Mouse (Mus musculus) retina, embryonic 14.5 days (tissue): ENCODE measurements around the gene Rnf224.

Source experiments
- DNase-seq: peaks from one replicate; pipeline ENCODE4 v3.0.0-alpha.2; 2015; ENCODE audit warnings: low spot score

Rnf224 gene

DNA sequence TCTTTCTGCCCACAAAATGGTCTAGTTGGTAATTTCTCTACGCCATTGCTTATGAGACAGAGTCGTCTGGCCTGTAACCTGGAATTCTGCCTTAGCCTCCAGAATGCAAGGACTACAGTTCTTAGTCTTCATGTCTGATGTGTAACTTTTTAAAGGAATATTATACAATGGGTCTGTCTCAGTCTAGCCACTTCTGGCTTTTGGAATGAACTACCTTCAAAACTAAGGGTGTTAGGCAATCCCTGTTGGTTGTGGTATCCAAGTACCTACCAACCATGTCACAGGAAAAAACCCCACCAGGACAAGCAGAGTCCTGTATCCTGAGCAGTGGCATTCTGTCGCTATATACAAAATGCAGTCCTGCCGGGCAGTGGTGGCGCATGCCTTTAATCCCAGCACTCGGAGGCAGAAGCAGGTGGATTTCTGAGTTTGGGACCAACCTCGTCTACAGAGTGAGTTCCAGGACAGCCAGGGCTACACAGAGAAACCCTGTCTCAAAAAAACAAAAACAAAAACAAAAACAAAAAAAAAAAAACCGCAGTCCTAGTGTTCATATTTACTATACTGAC is 10.7 kb downstream of the Rnf224 start:
- no peak for DNase-seq

DNA sequence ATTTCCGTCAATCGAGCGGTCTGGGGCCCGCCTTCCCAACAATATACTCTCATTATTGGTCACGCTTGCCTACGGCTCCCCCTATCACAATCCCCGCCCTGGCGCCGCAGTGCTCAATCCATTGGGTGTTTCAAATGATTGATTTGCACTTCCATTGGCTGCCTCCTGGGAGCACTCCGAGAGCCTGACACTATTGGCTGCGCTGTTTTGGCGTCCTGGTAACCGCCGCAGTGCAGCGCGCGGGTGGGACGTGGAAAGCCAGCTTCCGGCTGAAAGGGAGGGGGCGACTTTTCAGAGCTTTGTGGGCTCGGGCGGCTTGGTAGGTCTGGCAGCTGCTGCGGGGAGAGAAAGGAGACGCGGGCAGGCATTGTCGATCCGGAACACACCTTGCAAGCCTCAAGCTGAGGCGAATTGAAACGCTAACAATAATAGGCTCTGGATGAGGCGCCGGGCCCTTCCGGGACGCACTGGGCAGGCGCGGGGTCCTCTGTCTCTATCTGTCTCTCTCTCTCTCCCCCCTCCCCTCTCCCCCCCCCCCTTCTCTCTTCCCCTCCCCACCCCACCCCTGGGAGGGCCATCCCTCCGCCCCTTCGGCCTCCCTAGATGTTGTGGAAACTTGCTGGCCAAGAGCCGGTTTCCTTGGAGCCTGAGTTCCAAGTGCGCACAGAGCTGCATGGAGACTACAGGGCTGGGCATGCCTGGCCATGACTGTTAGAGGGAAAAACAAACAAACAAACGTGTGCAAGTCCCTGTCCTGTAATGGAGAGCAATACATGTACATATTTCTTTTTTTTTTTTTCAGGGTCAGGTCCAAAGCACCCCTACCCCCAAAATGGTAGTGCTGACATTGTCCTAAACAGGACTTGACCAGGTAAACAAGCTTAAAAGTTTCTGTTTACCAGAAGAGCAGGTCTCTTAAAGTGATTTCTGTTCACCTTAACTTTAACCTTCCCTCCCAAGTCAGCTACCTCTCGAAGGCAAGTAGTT is 11.5 kb downstream of the Rnf224 start:
- DNase-seq = peak; percentile 99

- no peak for DNase-seq
These were observed 12.2 kb downstream of the Rnf224 start, which contains the start of gene Tubb4b for GRCm38 (mm10) chr2:25224492-25224765. Gene Tubb4b (minus strand): TSS chr2:25224702.

- no peak for DNase-seq
These were observed 12.7 kb downstream of the Rnf224 start for GRCm38 (mm10) chr2:25223681-25224491.

GRCm38 (mm10) chr2:25221331-25221772 is 15.2 kb downstream of the Rnf224 start:
- DNase-seq = no peak

DNA sequence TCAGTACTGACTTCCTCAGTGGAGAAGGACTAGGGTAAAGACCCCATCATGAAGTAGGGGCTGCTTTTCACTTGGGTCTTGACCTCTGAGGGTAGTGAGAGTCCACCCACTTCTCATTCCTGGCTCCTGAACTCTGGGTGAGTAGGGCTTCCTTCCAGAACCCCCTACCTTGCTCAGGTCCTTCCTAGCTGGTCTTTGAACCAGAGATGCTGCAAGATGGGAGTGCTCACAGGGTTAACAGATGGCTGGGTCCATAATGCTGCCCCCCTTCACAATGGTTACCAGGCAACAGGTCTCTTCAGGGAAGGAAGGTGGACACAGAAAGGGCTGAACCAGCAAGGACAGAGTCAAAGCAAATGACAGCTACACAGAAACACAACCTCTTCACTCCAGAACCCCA is 18.1 kb downstream of the Rnf224 start, which contains the start of gene Fam166a:
Gene Fam166a (plus strand): TSS at position 301 of the 400 bp plus-strand sequence.
- DNase-seq = no peak

DNA sequence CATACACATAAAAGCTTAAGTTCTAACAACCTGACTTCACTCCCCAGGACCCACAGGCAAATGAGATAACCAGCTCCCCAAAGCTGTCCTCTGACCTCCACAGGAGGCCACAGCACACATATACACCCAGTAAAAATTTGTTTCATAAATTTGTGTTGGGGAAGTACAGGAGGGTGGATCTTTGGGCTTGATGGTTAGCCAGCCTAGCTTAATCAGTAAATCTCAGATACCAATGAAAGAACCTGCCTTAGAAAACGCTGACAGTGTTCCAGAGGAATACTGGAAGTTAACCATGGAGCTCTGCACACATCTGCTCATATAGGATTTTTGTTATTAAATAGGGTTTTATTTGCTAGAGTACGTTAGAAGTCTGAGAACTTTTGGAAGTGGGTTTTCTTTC is 18.9 kb downstream of the Rnf224 start:
- DNase-seq = no peak

DNA sequence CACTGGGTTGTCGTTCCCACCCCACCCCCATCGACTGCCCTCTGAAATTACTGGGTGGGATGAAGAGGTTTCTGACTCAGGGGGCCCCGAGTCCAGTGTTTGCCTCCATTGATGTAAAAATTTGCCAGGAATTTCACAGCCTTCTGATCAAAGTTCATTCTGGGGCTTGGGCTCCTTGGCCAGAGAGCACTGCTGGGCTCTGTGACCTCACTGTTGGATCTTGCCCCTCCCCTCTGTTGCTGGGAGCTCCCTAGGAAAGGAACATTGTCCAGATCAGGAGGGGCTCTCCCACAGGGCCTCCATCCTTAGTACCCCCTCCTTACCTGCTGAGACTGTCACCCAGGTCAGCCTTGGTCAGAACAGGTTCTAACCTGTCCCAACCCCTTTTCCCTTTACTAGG is 22.1 kb downstream of the Rnf224 start, which contains the start of gene Stpg3:
Gene Stpg3 (minus strand): TSS at position 194 of the 400 bp plus-strand sequence.
- DNase-seq = no peak

DNA sequence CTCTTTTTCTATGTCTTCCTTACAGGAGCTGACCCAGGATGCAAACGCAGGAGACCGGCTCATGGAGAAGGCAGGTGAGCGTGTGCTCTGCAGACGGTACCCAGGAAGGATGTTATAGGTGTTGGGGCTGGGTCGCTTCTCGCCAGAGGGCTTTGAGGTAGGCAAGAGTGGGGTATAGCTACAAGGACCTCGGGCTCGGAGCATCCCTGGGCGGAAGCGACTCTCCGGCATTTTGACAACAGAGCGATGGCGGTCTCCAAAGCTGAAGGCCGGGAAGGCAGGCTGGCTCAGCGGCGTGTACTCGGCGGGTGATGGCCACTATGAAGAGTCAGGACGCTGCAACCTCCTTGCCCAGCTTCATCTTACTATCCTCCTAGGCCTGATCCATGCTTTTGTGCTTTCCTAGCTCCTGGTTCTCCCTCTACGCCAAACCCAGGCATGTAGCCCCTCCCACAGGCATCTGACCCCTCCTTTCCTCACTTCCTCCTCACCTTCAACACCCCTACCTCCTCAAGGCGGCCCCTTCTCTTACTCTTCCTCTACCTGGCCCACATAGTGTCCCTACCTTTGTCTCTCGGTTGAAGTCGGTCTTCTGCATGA is 23.2 kb downstream of the Rnf224 start:
- DNase-seq = no peak

- peak; percentile 92 for DNase-seq
These were observed 25.4 kb downstream of the Rnf224 start, which contains the start of gene Nelfb for GRCm38 (mm10) chr2:25211121-25211670. Gene Nelfb (minus strand): TSS chr2:25211489.

DNA sequence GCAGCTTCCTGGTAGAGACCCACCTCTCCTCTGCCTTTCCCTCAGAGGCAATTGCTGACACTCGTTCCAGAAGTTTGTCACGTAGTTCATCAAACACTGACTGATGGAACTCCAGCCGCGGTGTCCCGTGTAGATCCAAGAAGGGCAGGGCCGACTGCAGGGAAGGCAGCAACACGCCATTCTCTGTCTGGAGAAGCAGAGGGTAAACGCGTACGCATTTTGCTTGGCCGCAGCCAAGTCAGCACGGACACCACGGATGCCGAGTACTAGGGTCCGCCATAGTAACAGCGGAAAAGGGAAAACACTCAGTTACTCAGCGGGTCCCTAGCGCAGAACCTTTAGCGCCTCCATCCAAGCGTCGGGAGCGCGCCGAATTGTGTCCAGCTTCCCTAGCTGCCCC is 25.9 kb downstream of the Rnf224 start:
- peak; percentile 13 for DNase-seq

DNA sequence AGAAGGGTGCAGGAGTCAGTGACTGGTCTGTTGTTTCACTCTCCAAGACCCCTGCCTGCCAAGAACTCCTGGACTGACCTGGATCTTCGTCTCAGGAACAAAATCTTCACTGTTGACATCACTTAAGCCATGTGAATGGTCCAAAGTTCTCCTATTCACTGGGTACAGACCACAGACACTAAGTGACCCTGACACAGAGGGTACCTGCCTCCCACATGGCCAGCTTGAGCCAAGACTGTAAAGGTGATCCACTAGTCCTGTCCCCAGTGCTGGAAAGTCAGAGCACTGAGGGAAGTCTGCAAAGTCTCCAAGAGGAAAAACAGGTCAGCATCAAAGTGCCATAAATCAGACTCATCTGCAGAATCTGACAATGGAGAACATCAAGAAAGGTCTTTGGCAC is 29.0 kb downstream of the Rnf224 start:
- DNase-seq = no peak

DNA sequence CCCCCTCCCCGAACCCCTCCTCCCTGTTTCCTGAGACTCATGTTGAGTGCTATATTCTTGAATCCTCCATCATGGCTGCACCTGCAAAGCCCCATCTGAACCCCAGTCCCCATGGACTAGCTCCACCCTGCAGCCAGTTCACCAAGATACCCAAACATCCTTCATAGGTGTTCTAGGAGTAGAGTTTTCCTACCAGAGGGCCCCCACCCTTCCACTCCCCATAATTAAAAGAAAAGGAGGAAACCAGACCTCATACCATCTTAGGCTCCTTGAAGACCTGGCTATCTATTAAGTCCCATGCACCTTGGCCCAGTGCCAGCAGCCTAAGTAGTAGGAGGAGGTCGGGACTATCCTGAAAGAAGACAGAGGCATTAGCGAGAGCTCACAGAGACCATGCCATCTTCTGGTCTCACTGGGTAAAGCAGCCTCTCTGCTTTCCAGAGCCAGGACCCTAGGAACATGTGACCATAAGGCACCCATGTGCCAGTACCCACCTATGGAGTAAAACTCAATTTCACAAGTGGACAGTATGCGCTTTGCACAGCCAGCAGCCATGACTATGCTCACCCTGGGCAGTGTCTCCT is 32.9 kb downstream of the Rnf224 start:
- peak; percentile 31 for DNase-seq

- no peak for DNase-seq
These were observed 36.0 kb downstream of the Rnf224 start for GRCm38 (mm10) chr2:25200631-25201030.

GRCm38 (mm10) chr2:25197946-25198345 is 38.6 kb downstream of the Rnf224 start:
- no peak for DNase-seq

- DNase-seq = no peak
These were observed 39.4 kb downstream of the Rnf224 start for GRCm38 (mm10) chr2:25197191-25197590.

GRCm38 (mm10) chr2:25196172-25196954 is 40.2 kb downstream of the Rnf224 start, which contains the start of gene Tor4a:
Gene Tor4a (minus strand): TSS chr2:25196886.
- DNase-seq = peak; percentile 15

- DNase-seq = no peak
These were observed 41.1 kb downstream of the Rnf224 start for GRCm38 (mm10) chr2:25195211-25196156.
